Mouse (Mus musculus): ENCODE data around the gene Akt1s1.

The Akt1s1 gene

GRCm38 (mm10) chr7:44828706-44829105 is 20.1 kb upstream of the Akt1s1 start:
- DNase-seq = no peak

DNA sequence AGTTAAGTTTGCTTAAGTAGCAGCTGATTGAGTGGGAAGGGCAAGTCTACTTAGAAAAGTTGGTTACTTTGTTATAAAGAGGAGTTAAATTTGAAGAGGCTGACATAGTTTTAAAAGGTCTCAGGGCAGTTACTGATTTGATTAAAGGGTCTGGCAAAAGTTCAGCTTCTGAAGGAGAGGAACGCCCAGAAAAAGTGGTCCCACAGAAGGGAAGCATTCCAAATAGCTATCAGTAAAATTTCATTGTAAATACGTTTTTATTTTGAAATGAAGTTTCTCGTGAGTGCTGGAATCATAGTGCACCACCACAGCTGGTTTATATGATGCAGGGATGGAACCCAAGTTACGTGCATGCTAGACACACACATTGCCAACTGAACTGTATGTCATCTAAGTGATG is 16.0 kb upstream of the Akt1s1 start:
- no peak for DNase-seq

- no peak for DNase-seq
Observed at GRCm38 (mm10) chr7:44835373-44836015, 13.3 kb upstream of the Akt1s1 start.

- no peak for DNase-seq
Observed at GRCm38 (mm10) chr7:44836016-44836404, 12.8 kb upstream of the Akt1s1 start.

- DNase-seq = no peak
Observed at GRCm38 (mm10) chr7:44836423-44837053, 12.3 kb upstream of the Akt1s1 start.

- DNase-seq = no peak
Observed at GRCm38 (mm10) chr7:44838073-44838472, 10.7 kb upstream of the Akt1s1 start.

DNA sequence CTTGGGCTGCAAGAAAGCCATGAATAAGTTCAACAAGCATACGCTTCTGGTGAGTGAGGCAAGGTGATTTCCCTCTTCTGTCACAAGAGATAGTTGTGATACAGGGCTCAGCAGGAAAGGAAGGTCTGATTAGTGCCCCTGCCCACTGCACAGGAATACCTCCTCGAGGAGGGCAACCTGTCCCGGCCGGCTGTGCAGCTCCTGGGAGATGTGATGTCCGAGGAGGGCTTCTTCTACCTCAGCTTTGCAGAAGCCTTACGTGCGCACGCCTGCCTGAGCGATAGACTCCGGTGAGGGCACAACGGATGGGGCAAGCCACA is 9.7 kb upstream of the Akt1s1 start:
- no peak for DNase-seq

DNA sequence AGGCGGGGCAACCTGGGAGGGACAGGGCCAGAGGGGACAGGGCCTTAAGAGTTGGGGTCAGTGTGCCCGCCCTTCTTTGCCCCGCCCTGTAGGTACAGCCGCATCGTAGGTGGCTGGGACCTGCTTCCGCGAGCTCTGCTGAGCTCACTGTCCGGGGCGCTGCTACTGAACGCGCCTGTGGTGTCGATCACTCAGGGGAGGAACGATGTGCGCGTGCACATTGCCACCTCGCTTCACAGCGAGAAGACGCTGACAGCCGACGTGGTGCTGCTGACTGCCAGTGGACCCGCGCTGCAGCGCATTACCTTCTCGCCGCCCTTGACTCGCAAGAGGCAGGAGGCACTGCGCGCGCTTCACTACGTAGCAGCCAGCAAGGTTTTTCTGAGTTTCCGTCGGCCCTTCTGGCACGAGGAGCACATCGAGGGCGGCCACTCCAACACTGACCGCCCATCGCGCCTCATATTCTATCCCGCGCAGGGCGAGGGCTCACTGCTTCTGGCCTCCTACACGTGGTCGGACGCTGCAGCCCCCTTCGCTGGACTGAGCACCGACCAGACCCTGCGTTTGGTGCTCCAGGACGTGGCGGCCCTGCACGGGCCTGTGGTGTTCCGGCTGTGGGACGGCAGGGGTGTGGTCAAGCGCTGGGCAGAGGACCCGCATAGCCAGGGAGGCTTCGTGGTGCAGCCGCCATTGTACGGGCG is 9.2 kb upstream of the Akt1s1 start:
- no peak for DNase-seq

GRCm38 (mm10) chr7:44840426-44840825 is 8.4 kb upstream of the Akt1s1 start:
- DNase-seq = no peak

- no peak for DNase-seq
Observed at GRCm38 (mm10) chr7:44841825-44842463, 6.8 kb upstream of the Akt1s1 start.

GRCm38 (mm10) chr7:44845006-44845405 is 3.8 kb upstream of the Akt1s1 start:
- DNase-seq = no peak

GRCm38 (mm10) chr7:44846804-44847203 is 2.0 kb upstream of the Akt1s1 start:
- no peak for DNase-seq

GRCm38 (mm10) chr7:44847772-44848171 is 1.0 kb upstream of the Akt1s1 start:
- DNase-seq = peak; percentile 44

GRCm38 (mm10) chr7:44849416-44850111 is 773 bp downstream of the Akt1s1 start:
- DNase-seq = peak; percentile 93

DNA sequence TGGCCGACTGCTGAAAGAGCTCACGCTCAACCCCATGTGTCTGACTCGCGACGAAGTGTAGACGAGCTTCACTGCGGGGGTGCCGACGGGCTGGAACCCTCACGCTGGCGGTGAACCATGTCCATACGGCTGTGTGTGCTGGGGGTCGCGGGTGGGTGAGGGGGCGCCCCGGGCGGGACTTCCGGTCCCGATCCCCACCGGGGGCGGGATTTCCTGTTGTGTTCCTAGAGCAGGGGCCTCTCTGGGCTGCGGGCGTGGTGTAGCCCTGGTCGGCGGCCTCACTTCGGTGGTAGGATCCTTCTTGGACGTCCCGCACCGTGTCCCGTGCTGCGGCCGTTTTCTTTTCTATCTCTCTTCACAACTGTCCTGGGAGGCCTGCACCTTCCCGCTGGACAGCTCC is 1.4 kb downstream of the Akt1s1 start:
- no peak for DNase-seq

DNA sequence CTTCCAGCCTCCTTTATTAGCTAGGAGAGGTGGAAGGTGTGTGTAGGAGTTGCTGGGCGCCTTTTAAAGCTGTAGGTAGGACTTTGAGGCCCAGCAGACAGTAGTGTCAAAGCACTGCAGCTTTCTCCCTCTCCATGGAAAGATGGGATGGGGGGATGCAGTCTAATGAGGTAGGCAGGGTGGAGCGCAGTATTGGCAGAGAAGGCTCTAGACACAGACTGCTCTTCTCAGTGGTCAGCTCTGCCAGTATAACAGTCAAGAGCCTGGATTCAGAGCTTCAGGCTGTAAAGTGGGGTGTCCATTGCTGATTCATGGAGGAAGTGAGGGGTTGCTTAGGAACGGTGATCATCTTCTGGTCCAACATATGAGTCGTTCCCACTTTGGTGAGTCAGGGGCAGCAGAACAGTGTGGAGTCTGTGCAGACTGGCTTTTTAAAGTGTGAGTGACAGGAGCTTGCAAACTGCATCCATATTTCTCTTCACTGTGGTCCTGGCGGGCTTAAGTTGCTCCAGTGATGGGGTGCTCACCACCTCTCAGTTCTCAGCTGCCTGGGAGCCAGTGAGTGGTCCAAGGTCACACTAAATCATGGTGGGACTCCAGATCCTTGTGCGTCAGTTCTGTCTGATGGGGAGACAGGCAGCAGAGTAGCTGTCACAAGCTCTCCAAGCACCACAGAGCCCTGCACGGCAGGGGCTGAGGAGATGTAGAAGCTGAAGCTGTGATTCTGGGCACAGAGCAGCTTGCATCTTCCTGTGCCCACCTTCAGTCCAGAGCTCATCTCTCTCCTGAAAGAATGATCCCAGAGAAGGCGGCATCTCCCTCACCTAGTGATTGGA is 2.2 kb downstream of the Akt1s1 start:
- DNase-seq = no peak

- no peak for DNase-seq
Observed at GRCm38 (mm10) chr7:44851625-44852234, 2.9 kb downstream of the Akt1s1 start.

GRCm38 (mm10) chr7:44852259-44853027 is 3.7 kb downstream of the Akt1s1 start:
- DNase-seq = no peak

DNA sequence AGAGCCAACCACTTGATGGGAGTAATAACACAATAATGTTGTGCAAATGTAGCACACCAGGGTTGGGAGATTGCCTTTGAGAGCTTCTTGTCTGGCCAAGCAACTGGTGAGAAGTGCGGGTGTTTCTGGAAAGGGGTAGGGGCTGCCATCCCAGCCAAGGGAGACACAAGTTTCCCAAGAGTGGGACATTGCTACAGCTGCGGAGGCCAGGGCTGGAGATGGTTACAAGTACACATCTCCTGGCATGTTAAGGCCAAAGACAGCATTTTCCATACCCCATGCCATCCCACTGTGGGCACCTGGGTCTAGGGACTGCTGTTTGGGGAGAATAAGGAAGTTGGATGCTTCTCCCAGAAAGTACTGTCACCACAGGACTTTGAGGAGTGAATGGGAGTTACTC is 4.3 kb downstream of the Akt1s1 start:
- DNase-seq = no peak

GRCm38 (mm10) chr7:44853596-44854355 is 5.0 kb downstream of the Akt1s1 start:
- no peak for DNase-seq
